Mouse (Mus musculus) MEL (cell line): ENCODE measurements around the gene Rin2.

ENCODE experiments used
- CTCF ChIP-seq, 3 experiments: IDR thresholded peaks in 2 of 3; conservative IDR thresholded peaks in 1 of 3; 2 replicates each; pipeline ENCODE4 v1.5.1; 2011 to 2012; ENCODE audit warnings: low read length in 3 of 3, low read depth in 2 of 3, mild to moderate bottlenecking in 2 of 3, improper control_type of control experiment in 1 of 3, inconsistent platforms in 1 of 3, mixed read lengths in 1 of 3, moderate library complexity in 1 of 3; ENCODE audit not compliant: control insufficient read depth in 1 of 3, insufficient read depth in 1 of 3, poor library complexity in 1 of 3, severe bottlenecking in 1 of 3
- EP300 ChIP-seq, 2 experiments: IDR thresholded peaks; 2 replicates each; pipeline ENCODE4 v1.6.1; 2011; ENCODE audit warnings: improper control_type of control experiment in 2 of 2, low read length in 2 of 2, low read depth in 1 of 2, mild to moderate bottlenecking in 1 of 2
- GATA1 ChIP-seq: IDR thresholded peaks from 2 replicates; pipeline ENCODE4 v1.6.1; 2011; ENCODE audit warnings: low read depth, low read length, improper control_type of control experiment
- KAT2A ChIP-seq: conservative IDR thresholded peaks from 2 replicates; pipeline ENCODE4 v1.6.1; 2012; ENCODE audit warnings: low read depth, low read length, improper control_type of control experiment, inconsistent platforms
- MAFK ChIP-seq: IDR thresholded peaks from 2 replicates; pipeline ENCODE4 v1.6.1; 2011; ENCODE audit warnings: low read depth, mild to moderate bottlenecking, low read length, improper control_type of control experiment, borderline replicate concordance
- MAX ChIP-seq: IDR thresholded peaks from 2 replicates; pipeline ENCODE4 v1.6.1; 2011; ENCODE audit warnings: low read length, improper control_type of control experiment
- RCOR1 ChIP-seq: IDR thresholded peaks from 2 replicates; pipeline ENCODE4 v1.6.1; 2012; ENCODE audit warnings: low read depth, mild to moderate bottlenecking, inconsistent platforms, low read length, improper control_type of control experiment
- TAL1 ChIP-seq: IDR thresholded peaks from 2 replicates; pipeline ENCODE4 v1.6.1; 2012; ENCODE audit warnings: mild to moderate bottlenecking, inconsistent platforms, low read length, moderate library complexity, mixed read lengths
- TCF12 ChIP-seq: IDR thresholded peaks from 2 replicates; pipeline ENCODE4 v1.6.1; 2014; ENCODE audit warnings: low read depth, mild to moderate bottlenecking, inconsistent platforms, low read length, improper control_type of control experiment, moderate library complexity
- UBTF ChIP-seq: IDR thresholded peaks from 2 replicates; pipeline ENCODE4 v1.6.1; 2012; ENCODE audit warnings: low read depth, mild to moderate bottlenecking, inconsistent platforms, low read length, improper control_type of control experiment, moderate library complexity, borderline replicate concordance; ENCODE audit not compliant: insufficient read depth
- ZMIZ1 ChIP-seq: IDR thresholded peaks from 2 replicates; pipeline ENCODE4 v1.6.1; 2012; ENCODE audit warnings: low read depth, mild to moderate bottlenecking, inconsistent platforms, low read length, improper control_type of control experiment, moderate library complexity

DNA sequence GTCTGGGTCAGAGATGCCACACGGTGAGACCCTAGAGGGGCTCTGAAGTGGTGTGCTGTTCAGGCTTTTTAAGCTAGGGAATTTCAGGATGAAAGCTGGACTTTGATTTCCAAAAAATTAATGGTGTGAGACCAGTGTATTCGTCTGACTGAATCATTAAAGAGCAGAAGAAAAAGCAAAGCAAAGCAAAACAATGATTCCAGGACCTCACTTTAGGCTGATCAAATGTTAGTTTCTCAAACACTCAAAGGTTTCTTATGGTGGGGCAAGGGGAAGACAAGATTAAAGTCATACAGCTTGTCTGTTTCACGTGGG is 111.6 kb downstream of the Rin2 start:
- TF ChIP-seq CTCF (IDR thresholded peaks at IDR 0.05 in 2 of 3, conservative IDR thresholded peaks at IDR 0.05 in 1 of 3; ENCODE audit: control insufficient read depth in 1 of 3, insufficient read depth in 1 of 3, low read depth in 2 of 3, low read length in 3 of 3, poor library complexity in 1 of 3, severe bottlenecking in 1 of 3) (no peak), MAX (no peak), TCF12 (no peak), ZMIZ1 (no peak), GATA1 (no peak), UBTF (no peak), TAL1 (no peak), KAT2A (no peak), RCOR1 (no peak), MAFK (no peak), EP300 (IDR thresholded peaks at IDR 0.05; ENCODE audit: low read depth in 1 of 2, low read length in 2 of 2) (no peak)
